11 mouse cellular contexts compared by ENCODE assay signal in genomic region chr4:118526408-118527334, GRCm38 (mm10). TPM values are rescaled to one million over a fixed set of nuclear protein-coding genes. Genes with fewer than 3 reads are reported as not detected.
A peak's percentile ranks its signal among the peaks of the same experiment; 100 is the strongest.
DNase-seq lines count a peak whose midpoint lies in the region; ATAC-seq lines count a peak whose summit lies in the region.
"Had no signal": no experiment of that assay in that cellular context is flagged by ENCODE, and none has a peak within 500 bp of the region (broad histone marks: within the 10 kb centered on the region; RNA-seq: fewer than 3 reads in every experiment).

TSS of gene 2610528J11Rik (plus strand) at chr4:118526999.

- H3K9ac ChIP-seq in lung, embryonic 15.5 days, result peak within 1 kb of the TSS; percentile 36
- H3K9ac ChIP-seq in forebrain, embryonic 15.5 days (replicated peaks), result no peak within 1 kb of the TSS
- H3K9ac ChIP-seq: forebrain, embryonic 13.5 days; hindbrain, embryonic 12.5 days had no signal

- H3K36me3 ChIP-seq in lung, embryonic 15.5 days, result no peaks in the 10 kb centered on the region
- no peaks in the 10 kb centered on the region for H3K36me3 ChIP-seq in forebrain, embryonic 15.5 days
- H3K36me3 ChIP-seq: hindbrain, embryonic 12.5 days had no signal

- 30% methylated on average over 17 of the region's 17 CpGs for WGBS in lung, embryonic 15.5 days
- WGBS in forebrain, embryonic 15.5 days, result 32% methylated on average over 17 of the region's 17 CpGs

- peak within 1 kb of the TSS; percentile 51 for H3K4me2 ChIP-seq in lung, embryonic 15.5 days
- H3K4me2 ChIP-seq in forebrain, embryonic 15.5 days (replicated peaks), result no peak within 1 kb of the TSS
- H3K4me2 ChIP-seq: forebrain, embryonic 13.5 days; hindbrain, embryonic 12.5 days had no signal

- peak; percentile 56; the same call in 1 of the 2 replicates for ATAC-seq in lung, embryonic 15.5 days (ENCODE audit: borderline replicate concordance, extremely low read depth, low FRiP score, low TSS enrichment)
- no peak for ATAC-seq in forebrain, embryonic 15.5 days (replicated peaks)
- ATAC-seq: forebrain, embryonic 13.5 days had no signal

- H3K9me3 ChIP-seq in lung, embryonic 15.5 days, result no peaks in the 10 kb centered on the region
- H3K9me3 ChIP-seq in forebrain, embryonic 15.5 days, result no peaks in the 10 kb centered on the region
- H3K9me3 ChIP-seq: forebrain, embryonic 13.5 days; hindbrain, embryonic 12.5 days had no signal

- H3K27ac ChIP-seq in lung, embryonic 15.5 days, result peak within 1 kb of the TSS; percentile 24; the same call in 1 of the 2 replicates
- H3K27ac ChIP-seq in forebrain, embryonic 15.5 days (replicated peaks), result no peak within 1 kb of the TSS
- H3K27ac ChIP-seq: forebrain, embryonic 13.5 days; hindbrain, embryonic 12.5 days had no signal

- peaks cover 9% of the 10 kb centered on the region; the same call in 1 of the 2 replicates for H3K4me1 ChIP-seq in lung, embryonic 15.5 days
- H3K4me1 ChIP-seq in forebrain, embryonic 15.5 days, result no peaks in the 10 kb centered on the region
- H3K4me1 ChIP-seq: forebrain, embryonic 13.5 days; hindbrain, embryonic 12.5 days had no signal

- no peaks in the 10 kb centered on the region for H3K27me3 ChIP-seq in lung, embryonic 15.5 days
- H3K27me3 ChIP-seq in forebrain, embryonic 15.5 days, result no peaks in the 10 kb centered on the region

- DNase-seq in urinary bladder, adult 18-20 months (ENCODE audit: low spot score in 2 of 2), result peak; percentile 64 to 68
- DNase-seq in urinary bladder, postnatal 10 days (ENCODE audit: low spot score), result no peak
- peak; percentile 88 for DNase-seq in kidney, postnatal 10 days
- DNase-seq in T-cell, adult 2 months (ENCODE audit: low spot score), result no peak
- DNase-seq in heart, adult 8-10 months (ENCODE audit: low spot score), result no peak
- no peak for DNase-seq in cerebellum, adult 18-20 months
- DNase-seq: midbrain, embryonic 14.5 days had no signal

- peak within 1 kb of the TSS; percentile 40 for H3K4me3 ChIP-seq in lung, embryonic 15.5 days
- H3K4me3 ChIP-seq in forebrain, embryonic 15.5 days, result no peak within 1 kb of the TSS
- H3K4me3 ChIP-seq: forebrain, embryonic 13.5 days; hindbrain, embryonic 12.5 days had no signal

RNA-seq across cellular contexts. Expression of gene 2610528J11Rik, which starts in this region (rescaled TPM):
- 12.9 and 13.1 TPM in 2 replicates for polyA plus RNA-seq in lung, embryonic 15.5 days (2015; fragmentation: Nextera tagmentation; extraction: Ambion mirVana)
- not detected in 2 replicates for polyA plus RNA-seq in forebrain, embryonic 15.5 days (2015; fragmentation: Nextera tagmentation; extraction: Ambion mirVana)
- total RNA-seq in heart, adult 8-10 months (2022), result not detected
- polyA plus RNA-seq: midbrain, embryonic 14.5 days had no signal

Comparison
In these comparisons a context has a peak if more than half of its experiments do, and no peak if none do; other contexts are left out.
1. RNA of gene 2610528J11Rik (polyA plus RNA-seq): 12.9 to 13.1 TPM in lung, embryonic 15.5 days; not detected in forebrain, embryonic 15.5 days; every median in the first group is over 10 times any median in the second.
2. DNase-seq: peak in urinary bladder, adult 18-20 months (2 of 2) and kidney, postnatal 10 days (single experiment); none in urinary bladder, postnatal 10 days (single experiment), T-cell, adult 2 months (single experiment), heart, adult 8-10 months (single experiment) and cerebellum, adult 18-20 months (0 of 2).